9 mouse cellular contexts compared by ENCODE assay signal in the genomic region with DNA sequence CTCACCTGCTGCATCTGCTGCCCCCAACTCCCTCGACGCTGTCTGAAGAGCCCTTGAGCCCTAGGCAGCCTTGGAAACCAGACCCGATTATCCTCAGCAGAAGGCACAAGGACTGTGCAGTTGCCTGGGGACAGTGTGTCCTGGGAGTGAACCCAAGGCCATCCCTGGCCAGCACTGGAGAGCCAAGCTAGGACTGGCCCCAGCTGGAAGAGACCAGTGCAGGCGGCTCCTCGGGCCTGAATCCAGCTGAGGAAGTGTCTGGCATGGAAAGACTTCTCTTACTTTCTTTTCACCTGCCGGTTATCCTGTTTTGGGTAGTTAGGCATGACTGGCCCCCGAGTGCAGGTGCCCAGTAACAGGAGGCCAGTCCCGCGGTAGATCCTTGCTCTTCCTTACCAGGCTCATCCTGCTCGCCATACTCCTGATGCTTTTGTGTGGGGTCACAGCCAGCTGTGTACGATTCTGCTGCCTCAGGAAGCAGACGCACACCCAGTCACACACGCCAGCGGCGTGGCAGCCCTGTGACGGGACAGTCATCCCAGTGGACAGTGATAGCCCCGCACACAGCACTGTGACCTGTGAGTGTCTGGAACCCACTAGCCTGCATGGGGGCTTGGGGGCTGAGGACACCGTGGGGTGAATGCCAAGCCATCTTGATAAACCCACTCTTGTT. TPM values are rescaled to one million over a fixed set of nuclear protein-coding genes. Genes with fewer than 3 reads are reported as not detected.
A peak's percentile ranks its signal among the peaks of the same experiment; 100 is the strongest.
DNase-seq lines count a peak whose midpoint lies in the region; ATAC-seq lines count a peak whose summit lies in the region.
"Had no signal": no experiment of that assay in that cellular context is flagged by ENCODE, and none has a peak within 500 bp of the region (broad histone marks: within the 10 kb centered on the region; RNA-seq: fewer than 3 reads in every experiment).

No protein-coding gene starts in this region.

- H3K4me1 ChIP-seq in midbrain, embryonic 14.5 days (ENCODE audit: control insufficient read depth, insufficient read depth, low read length): no peaks in the 10 kb centered on the region

- intact Hi-C loops in gastrocnemius, postnatal 14 days (cut with DNase I; ENCODE audit: low total_unique reads): no loop called here

- no peaks in the 10 kb centered on the region for H3K9me3 ChIP-seq in midbrain, embryonic 14.5 days (ENCODE audit: control insufficient read depth, low read length)

- no peaks in the 10 kb centered on the region for H3K27me3 ChIP-seq in midbrain, embryonic 14.5 days (ENCODE audit: control insufficient read depth, insufficient read depth, low read length)
- H3K27me3 ChIP-seq: Patski had no signal

- H3K4me2 ChIP-seq in midbrain, embryonic 14.5 days (ENCODE audit: low read length): no peak overlapping the region

- WGBS in midbrain, embryonic 14.5 days: 83% methylated on average over 18 of the region's 18 CpGs

- no peaks in the 10 kb centered on the region for H3K36me3 ChIP-seq in midbrain, embryonic 14.5 days (ENCODE audit: control insufficient read depth, insufficient read depth, low read length)

- H3K4me3 ChIP-seq in midbrain, embryonic 14.5 days (replicated peaks; ENCODE audit: low read depth, low read length): no peak overlapping the region

- no peak for ATAC-seq in midbrain, embryonic 14.5 days (ENCODE audit: low FRiP score, low TSS enrichment)
- ATAC-seq: Patski had no signal

- DNase-seq in layer of hippocampus, adult 11-12 months (ENCODE audit: low spot score): peak; percentile 28
- no peak for DNase-seq in layer of hippocampus, postnatal 25 days (ENCODE audit: extremely low spot score in 1 of 2, low spot score in 1 of 2)
- DNase-seq in adrenal gland, adult 8-10 months: peak; percentile 48
- peak; percentile 84 for DNase-seq in gastrocnemius, postnatal 14 days
- DNase-seq in kidney, postnatal 14 days: peak; percentile 59
- DNase-seq in embryo, embryonic 11 days: no peak
- no peak for DNase-seq in thymus, adult 18-20 months
- DNase-seq in midbrain, embryonic 14.5 days: no peak

- no peak overlapping the region for H3K27ac ChIP-seq in midbrain, embryonic 14.5 days (replicated peaks; ENCODE audit: low read depth, low read length)

- H3K9ac ChIP-seq in midbrain, embryonic 14.5 days (replicated peaks; ENCODE audit: low read length): no peak overlapping the region

RNA-seq across cellular contexts. Expression of gene Tmem52, which starts 0.8 kb away (rescaled TPM):
- 1 to 10 TPM; 3.0 to 5.6 TPM for total RNA-seq in layer of hippocampus, postnatal 25 days (2021)
- total RNA-seq in adrenal gland, adult 8-10 months (2022): 10 to 100 TPM in 3 of 4 experiments, 1 to 10 TPM in 1; 5.8 to 48.6 (median 27.3) TPM
- 100 to 1,000 TPM; 254 to 329 TPM for total RNA-seq in gastrocnemius, postnatal 14 days (2021)
- 0.57 TPM in 1 of 2 replicates, not detected in the other for polyA plus RNA-seq in midbrain, embryonic 14.5 days (2014; fragmentation: Nextera tagmentation; extraction: Ambion mirVana)

RNA-seq across cellular contexts. Expression of gene Gnb1, which starts 21.4 kb away (rescaled TPM):
- total RNA-seq in layer of hippocampus, postnatal 25 days (2021): 100 to 1,000 TPM; 763 to 780 TPM
- 100 to 1,000 TPM; 344 to 487 (median 448) TPM for total RNA-seq in adrenal gland, adult 8-10 months (2022)
- total RNA-seq in gastrocnemius, postnatal 14 days (2021): 100 to 1,000 TPM; 104 to 119 TPM
- 1,231 and 1,263 TPM in 2 replicates for polyA plus RNA-seq in midbrain, embryonic 14.5 days (2014; fragmentation: Nextera tagmentation; extraction: Ambion mirVana)

Comparison
In these comparisons a context has a peak if more than half of its experiments do, and no peak if none do; other contexts are left out.
1. DNase-seq: peak in layer of hippocampus, adult 11-12 months (single experiment), adrenal gland, adult 8-10 months (single experiment), gastrocnemius, postnatal 14 days (single experiment) and kidney, postnatal 14 days (single experiment); none in layer of hippocampus, postnatal 25 days (0 of 2), embryo, embryonic 11 days (single experiment), thymus, adult 18-20 months (0 of 2) and midbrain, embryonic 14.5 days (single experiment).
2. RNA of gene Tmem52, which starts 0.8 kb away (total RNA-seq): 254 to 329 TPM in gastrocnemius, postnatal 14 days; 5.8 to 48.6 TPM in adrenal gland, adult 8-10 months and 3.0 to 5.6 TPM in layer of hippocampus, postnatal 25 days; every median in the first group is over 4 times any median in the second.